Mouse (Mus musculus): ENCODE measurements around the gene Esyt2. TPM values are rescaled to one million over a fixed set of nuclear protein-coding genes. Genes with fewer than 3 reads are reported as not detected.

Gene Esyt2
- polyA plus RNA-seq, 1 experiment from 2014 or later: 19.0 TPM

DNA sequence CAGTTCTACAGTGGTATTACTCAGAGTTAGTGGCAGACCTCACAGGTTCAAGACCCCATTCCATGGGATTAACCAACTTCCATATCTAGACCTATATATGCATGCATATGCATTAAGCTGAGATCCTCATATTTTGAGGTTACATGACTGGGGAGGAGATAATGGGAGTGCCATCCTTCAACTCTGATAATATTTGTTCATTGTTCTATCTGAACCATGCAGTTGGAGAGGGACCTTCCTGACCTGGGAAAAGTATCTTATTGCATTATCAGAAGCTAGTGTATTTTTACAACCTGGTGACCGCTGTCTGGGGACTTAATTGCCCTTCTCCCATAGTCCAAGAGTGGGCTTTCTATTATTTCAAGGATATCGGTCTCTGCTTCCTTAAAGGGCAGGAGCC, 27.6 kb downstream of the Esyt2 start:
- Histone ChIP-seq H3K9ac (replicated peaks) (no peak overlapping the region), H3K9me3 (no peaks in the 10 kb centered on the region), H3K27me3 (no peaks in the 10 kb centered on the region), H3K4me3 (replicated peaks) (no peak overlapping the region), H3K36me3 (no peaks in the 10 kb centered on the region), H3K4me1 (replicated peaks) (no peaks in the 10 kb centered on the region), H3K27ac (no peak overlapping the region), H3K4me2 (no peak overlapping the region)
- 81% methylated on average over 2 of the region's 2 CpGs for WGBS
- no peak for ATAC-seq (ENCODE audit: insufficient number of reproducible peaks, insufficient read depth, low FRiP score, low TSS enrichment, low read depth)

DNA sequence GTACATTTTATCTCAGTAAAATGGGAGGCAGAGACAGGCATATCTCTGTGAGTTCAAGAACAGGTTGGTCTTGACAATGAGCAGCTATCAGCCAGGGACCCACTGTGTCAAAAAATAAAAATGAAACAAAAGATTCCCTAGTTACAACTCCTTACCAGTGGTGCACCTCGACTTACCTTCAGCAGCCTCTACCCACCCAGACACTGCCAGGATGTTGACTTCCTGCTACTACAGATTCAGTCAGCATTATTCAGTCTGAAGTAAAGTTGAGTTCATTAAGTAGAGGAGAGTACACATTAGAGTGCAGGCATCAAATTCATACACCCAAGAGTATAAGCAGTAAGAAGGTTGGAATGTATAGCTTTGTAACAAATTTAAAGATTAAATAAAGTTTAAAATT, 32.8 kb downstream of the Esyt2 start:
- Histone ChIP-seq H3K36me3 (no peaks in the 10 kb centered on the region), H3K4me2 (no peak overlapping the region), H3K4me3 (replicated peaks) (no peak overlapping the region), H3K9me3 (no peaks in the 10 kb centered on the region), H3K27ac (no peak overlapping the region), H3K4me1 (replicated peaks) (no peaks in the 10 kb centered on the region), H3K9ac (replicated peaks) (no peak overlapping the region), H3K27me3 (no peaks in the 10 kb centered on the region)
- 97% methylated on average over 1 of the region's 1 CpGs for WGBS
- ATAC-seq (ENCODE audit: insufficient number of reproducible peaks, insufficient read depth, low FRiP score, low TSS enrichment, low read depth): no peak

DNA sequence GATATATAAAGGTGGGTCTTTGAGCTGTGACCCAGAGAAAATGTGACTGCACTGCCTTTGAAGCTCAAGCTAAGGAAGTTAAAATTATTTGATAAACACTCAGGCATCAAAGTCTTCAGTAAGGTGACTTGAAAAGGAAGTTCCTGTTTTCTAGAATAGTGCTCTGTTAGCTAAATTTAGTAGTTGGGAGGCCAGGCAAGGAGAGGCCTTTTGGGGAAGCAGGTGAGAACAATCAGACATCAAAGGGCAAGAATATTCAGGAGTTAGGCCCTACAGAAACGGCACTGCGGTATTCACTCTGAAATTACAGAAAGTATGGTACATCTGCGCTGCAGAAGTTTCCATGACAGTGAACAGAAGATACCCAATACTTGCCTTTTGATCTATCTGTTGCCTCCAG, 34.5 kb downstream of the Esyt2 start:
- 77% methylated on average over 3 of the region's 3 CpGs for WGBS
- no peaks in the 10 kb centered on the region for H3K27me3 ChIP-seq
- ATAC-seq (ENCODE audit: insufficient number of reproducible peaks, insufficient read depth, low FRiP score, low TSS enrichment, low read depth): no peak

DNA sequence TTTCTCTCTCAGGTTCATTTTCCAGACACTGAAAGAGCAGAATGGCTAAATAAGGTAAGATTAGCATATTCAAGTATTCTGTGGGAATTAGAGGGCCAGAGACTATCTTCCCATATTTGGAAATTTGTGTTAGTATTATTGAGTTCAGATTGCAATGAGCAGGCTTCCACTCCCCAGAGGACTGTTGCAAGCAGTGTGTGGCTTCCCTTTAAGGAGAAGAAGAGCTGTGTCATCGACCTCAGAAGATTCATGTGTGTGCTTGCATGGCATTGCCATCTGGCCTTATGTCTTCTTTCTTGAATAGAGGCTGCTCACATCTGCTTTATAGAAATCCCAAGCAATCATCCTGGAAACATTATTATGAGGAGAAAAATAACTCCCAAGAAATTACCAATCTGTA, 36.8 kb downstream of the Esyt2 start:
- no peak for ATAC-seq (ENCODE audit: insufficient number of reproducible peaks, insufficient read depth, low FRiP score, low TSS enrichment, low read depth)
- H3K9me3 ChIP-seq: no peaks in the 10 kb centered on the region
- WGBS: 68% methylated on average over 1 of the region's 1 CpGs
- H3K4me3 ChIP-seq (replicated peaks): no peak overlapping the region
- no peak overlapping the region for H3K27ac ChIP-seq
- H3K36me3 ChIP-seq: 0 out of 2 replicates have a peak, but pooled peaks cover 2% of the 10 kb centered on the region
- no peaks in the 10 kb centered on the region for H3K27me3 ChIP-seq
- H3K4me1 ChIP-seq (replicated peaks): no peaks in the 10 kb centered on the region
- no peak overlapping the region for H3K9ac ChIP-seq (replicated peaks)
- H3K4me2 ChIP-seq: no peak overlapping the region

More for the DNA sequence above, 34.5 kb downstream of the Esyt2 start:
- Histone ChIP-seq H3K36me3 (no peaks in the 10 kb centered on the region), H3K9me3 (no peaks in the 10 kb centered on the region), H3K4me2 (no peak overlapping the region), H3K9ac (replicated peaks) (no peak overlapping the region), H3K27ac (no peak overlapping the region), H3K4me1 (replicated peaks) (no peaks in the 10 kb centered on the region), H3K4me3 (replicated peaks) (no peak overlapping the region)

DNA sequence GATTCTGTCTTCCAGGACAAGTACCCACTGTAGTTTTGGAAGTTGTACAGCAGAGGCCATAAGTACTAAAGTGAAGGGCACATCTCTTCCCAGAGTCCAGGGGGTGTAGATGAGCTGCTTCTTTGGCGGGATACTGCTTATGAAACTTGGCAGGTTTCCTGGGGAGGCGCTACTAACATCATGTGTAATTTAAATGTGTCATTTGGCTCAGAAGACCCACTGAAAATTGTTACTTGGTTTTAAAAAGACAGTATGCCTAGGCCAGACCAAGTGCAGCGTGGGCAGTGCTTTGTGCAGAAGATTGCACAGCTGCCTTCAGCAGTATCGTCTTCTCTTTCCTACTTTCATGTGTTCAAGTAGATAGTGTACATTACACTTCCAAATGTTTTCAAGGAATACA, 44.5 kb downstream of the Esyt2 start:
- no peak for ATAC-seq (ENCODE audit: insufficient number of reproducible peaks, insufficient read depth, low FRiP score, low TSS enrichment, low read depth)
- no peak overlapping the region for H3K4me3 ChIP-seq (replicated peaks)
- no peaks in the 10 kb centered on the region for H3K9me3 ChIP-seq
- H3K9ac ChIP-seq (replicated peaks): no peak overlapping the region
- H3K36me3 ChIP-seq: peaks cover 16% of the 10 kb centered on the region; the same call in 1 of the 2 replicates
- no peak overlapping the region for H3K27ac ChIP-seq
- no peak overlapping the region for H3K4me2 ChIP-seq
- H3K4me1 ChIP-seq (replicated peaks): no peaks in the 10 kb centered on the region
- H3K27me3 ChIP-seq: no peaks in the 10 kb centered on the region
- WGBS: 87% methylated on average over 4 of the region's 4 CpGs

DNA sequence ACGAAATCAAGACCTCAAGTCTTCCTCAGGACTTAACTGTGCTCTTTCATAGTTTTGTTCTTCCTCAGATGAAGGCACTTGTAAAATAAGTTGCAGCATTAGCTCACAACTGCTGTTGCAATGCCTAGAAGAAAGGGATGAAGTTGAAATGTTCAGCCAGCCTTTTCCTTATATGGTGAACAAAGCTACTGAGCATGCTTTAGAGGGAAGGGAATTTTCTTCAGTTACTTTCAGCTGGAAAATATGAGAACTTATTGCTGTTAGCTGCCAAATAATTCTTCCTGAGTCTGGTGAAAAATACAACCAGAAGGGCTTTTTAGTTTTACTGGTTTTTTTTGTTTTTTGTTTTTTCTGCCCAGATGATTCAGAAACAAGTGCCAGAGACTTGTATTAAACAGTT, 45.2 kb downstream of the Esyt2 start:
- Histone ChIP-seq H3K27ac (no peak overlapping the region), H3K4me3 (replicated peaks) (no peak overlapping the region), H3K4me1 (replicated peaks) (no peaks in the 10 kb centered on the region), H3K27me3 (no peaks in the 10 kb centered on the region), H3K36me3 (peaks cover 16% of the 10 kb centered on the region; the same call in 1 of the 2 replicates), H3K4me2 (no peak overlapping the region), H3K9me3 (no peaks in the 10 kb centered on the region), H3K9ac (replicated peaks) (no peak overlapping the region)
- WGBS: 64% methylated on average over 1 of the region's 1 CpGs
- no peak for ATAC-seq (ENCODE audit: insufficient number of reproducible peaks, insufficient read depth, low FRiP score, low TSS enrichment, low read depth)

DNA sequence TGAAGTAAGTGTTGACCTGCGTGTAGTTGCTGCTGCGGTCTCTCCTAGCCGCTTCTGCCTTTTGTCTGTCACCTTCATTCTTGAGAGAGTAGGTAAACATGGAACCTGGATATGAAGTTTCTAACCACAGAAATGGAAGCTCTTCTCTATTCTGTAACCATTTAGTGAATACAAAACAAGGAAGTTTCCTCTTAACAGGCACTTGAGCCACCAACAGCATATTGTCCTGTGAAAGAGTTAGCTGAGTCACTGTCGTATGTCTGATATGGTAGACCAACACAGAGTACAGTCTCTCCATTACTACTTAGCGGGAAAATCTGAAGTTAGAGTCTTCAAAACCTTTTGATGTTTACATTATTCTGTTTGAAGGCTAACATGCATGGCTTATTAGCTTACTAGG, 53.3 kb downstream of the Esyt2 start:
- WGBS: 91% methylated on average over 5 of the region's 5 CpGs
- H3K4me1 ChIP-seq (replicated peaks): no peaks in the 10 kb centered on the region
- no peak overlapping the region for H3K9ac ChIP-seq (replicated peaks)
- no peak for ATAC-seq (ENCODE audit: insufficient number of reproducible peaks, insufficient read depth, low FRiP score, low TSS enrichment, low read depth)
- H3K36me3 ChIP-seq: peaks cover 3% of the 10 kb centered on the region; the same call in 1 of the 2 replicates
- H3K27me3 ChIP-seq: no peaks in the 10 kb centered on the region
- no peak overlapping the region for H3K4me3 ChIP-seq (replicated peaks)
- no peak overlapping the region for H3K4me2 ChIP-seq
- no peaks in the 10 kb centered on the region for H3K9me3 ChIP-seq
- H3K27ac ChIP-seq: no peak overlapping the region

DNA sequence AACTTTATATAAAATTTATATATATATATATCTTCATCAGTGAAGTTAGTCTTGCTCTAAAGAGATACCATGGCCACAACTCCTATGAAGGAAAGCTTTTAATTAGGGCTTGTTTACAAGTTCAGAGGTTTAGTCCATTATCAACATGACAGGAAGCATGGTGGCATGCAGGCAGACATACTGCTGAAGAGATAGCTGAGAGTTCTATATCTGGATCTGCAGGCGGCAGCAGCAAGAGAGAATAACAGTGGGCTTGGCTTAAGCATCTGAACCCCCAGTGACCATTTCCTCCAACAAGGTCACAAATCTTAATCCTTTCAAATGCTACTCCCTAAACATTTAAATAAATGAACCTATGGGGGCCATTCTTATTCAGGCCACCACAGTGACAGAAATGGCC, 59.2 kb downstream of the Esyt2 start:
- Histone ChIP-seq H3K27ac (no peak overlapping the region), H3K4me1 (replicated peaks) (no peaks in the 10 kb centered on the region), H3K36me3 (peaks cover 21% of the 10 kb centered on the region; the same call in 1 of the 2 replicates), H3K4me3 (replicated peaks) (no peak overlapping the region), H3K9me3 (no peaks in the 10 kb centered on the region), H3K4me2 (no peak overlapping the region), H3K27me3 (no peaks in the 10 kb centered on the region), H3K9ac (replicated peaks) (no peak overlapping the region)
- no peak for ATAC-seq (ENCODE audit: insufficient number of reproducible peaks, insufficient read depth, low FRiP score, low TSS enrichment, low read depth)
- WGBS: 84% methylated on average over 1 of the region's 1 CpGs

DNA sequence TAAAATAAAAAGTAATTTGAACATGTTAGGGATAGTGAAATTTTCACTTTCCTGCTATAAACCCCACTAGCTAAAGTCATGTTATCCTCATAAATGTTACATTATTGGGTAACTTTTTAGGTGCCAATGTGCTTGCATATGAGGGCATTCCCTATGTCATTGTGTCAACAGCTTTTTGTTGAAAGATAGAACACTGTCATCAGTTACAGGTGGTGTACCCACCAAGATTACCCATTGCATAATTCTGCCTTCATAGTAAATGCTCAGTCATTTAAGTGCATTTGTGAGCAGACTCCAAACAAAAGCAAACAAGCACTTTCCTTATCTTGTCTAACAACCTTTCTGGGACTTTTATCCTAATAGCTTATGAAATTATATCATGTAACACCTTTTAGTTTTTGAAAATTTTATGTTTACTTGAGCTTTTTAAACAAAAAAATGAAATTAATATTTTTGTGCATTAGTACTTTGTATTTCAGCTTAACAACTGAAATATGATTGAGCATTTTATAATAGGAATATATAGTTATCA, 67.8 kb downstream of the Esyt2 start:
- no peaks in the 10 kb centered on the region for H3K9me3 ChIP-seq
- H3K4me3 ChIP-seq (replicated peaks): no peak overlapping the region
- no peaks in the 10 kb centered on the region for H3K27me3 ChIP-seq
- no peak for ATAC-seq (ENCODE audit: insufficient number of reproducible peaks, insufficient read depth, low FRiP score, low TSS enrichment, low read depth)
- H3K4me2 ChIP-seq: no peak overlapping the region
- H3K36me3 ChIP-seq: peaks cover 27% of the 10 kb centered on the region
- H3K27ac ChIP-seq: no peak overlapping the region
- no peaks in the 10 kb centered on the region for H3K4me1 ChIP-seq (replicated peaks)
- H3K9ac ChIP-seq (replicated peaks): no peak overlapping the region

DNA sequence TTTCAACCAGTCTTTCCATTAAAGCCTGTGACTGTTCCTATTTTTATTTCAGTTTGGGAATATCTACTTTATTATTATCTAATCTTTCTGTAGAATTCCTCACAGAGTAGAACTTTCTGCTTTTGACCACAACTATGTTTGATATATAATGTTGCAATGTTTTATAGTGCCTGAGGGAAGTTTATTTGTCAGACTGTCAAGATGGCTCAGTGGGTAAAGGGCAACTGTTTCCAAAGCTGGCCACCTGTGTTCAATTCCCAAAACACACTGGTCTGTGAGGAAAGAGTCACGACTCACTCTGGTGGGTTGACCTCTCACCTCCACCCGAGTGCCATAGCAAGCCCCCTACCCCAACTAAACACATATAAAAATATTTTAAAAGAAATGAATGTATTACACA, 68.4 kb downstream of the Esyt2 start:
- Histone ChIP-seq H3K4me1 (replicated peaks) (no peaks in the 10 kb centered on the region), H3K36me3 (peaks cover 22% of the 10 kb centered on the region), H3K9me3 (no peaks in the 10 kb centered on the region), H3K9ac (replicated peaks) (no peak overlapping the region), H3K27me3 (no peaks in the 10 kb centered on the region), H3K27ac (no peak overlapping the region), H3K4me3 (replicated peaks) (no peak overlapping the region), H3K4me2 (no peak overlapping the region)
- ATAC-seq (ENCODE audit: insufficient number of reproducible peaks, insufficient read depth, low FRiP score, low TSS enrichment, low read depth): no peak
- WGBS: 65% methylated on average over 2 of the region's 2 CpGs

DNA sequence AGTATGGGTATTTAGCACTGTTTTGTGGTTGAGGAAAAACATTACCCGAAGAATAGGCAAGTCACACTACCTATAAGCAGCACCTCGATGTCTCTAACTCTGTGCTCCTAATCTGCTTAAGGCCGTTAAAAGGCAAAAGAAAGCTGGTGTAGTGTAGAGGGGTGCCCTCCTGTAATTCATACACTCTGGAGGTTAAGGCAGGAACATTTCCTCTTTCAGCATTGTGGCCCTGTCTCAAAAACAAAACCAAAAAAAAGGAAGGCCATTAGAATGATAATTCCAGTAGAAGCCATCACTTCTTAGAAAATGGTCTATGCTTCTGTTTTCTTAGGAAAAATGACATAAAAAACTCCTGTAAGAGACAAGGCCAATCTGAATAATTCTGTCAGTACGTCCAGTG, 70.0 kb downstream of the Esyt2 start:
- H3K4me3 ChIP-seq (replicated peaks): no peak overlapping the region
- H3K4me2 ChIP-seq: no peak overlapping the region
- H3K9ac ChIP-seq (replicated peaks): no peak overlapping the region
- no peaks in the 10 kb centered on the region for H3K4me1 ChIP-seq (replicated peaks)
- H3K27me3 ChIP-seq: no peaks in the 10 kb centered on the region
- H3K27ac ChIP-seq: no peak overlapping the region
- peaks cover 22% of the 10 kb centered on the region for H3K36me3 ChIP-seq
- no peak for ATAC-seq (ENCODE audit: insufficient number of reproducible peaks, insufficient read depth, low FRiP score, low TSS enrichment, low read depth)
- WGBS: 90% methylated on average over 4 of the region's 4 CpGs
- no peaks in the 10 kb centered on the region for H3K9me3 ChIP-seq

DNA sequence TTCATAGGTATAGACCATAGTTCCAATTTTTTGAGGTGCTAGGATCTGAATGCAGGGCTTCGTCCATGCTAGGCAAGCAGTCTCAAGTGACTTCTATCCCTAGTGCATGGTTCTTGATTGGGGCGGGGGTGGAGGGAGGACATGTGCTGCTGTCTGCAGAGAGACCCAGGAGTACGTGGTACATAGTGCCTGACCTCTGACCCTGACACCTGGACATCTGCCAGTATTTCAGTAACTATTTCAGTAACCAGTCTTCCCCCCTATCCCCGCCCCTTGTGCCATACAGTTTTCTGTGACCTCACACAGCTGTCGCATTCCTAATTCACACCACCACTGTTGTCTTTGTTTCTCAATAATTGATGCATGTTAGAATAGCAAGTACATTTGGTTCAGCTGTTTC, 71.4 kb downstream of the Esyt2 start:
- Histone ChIP-seq H3K4me3 (replicated peaks) (no peak overlapping the region), H3K9ac (replicated peaks) (no peak overlapping the region), H3K4me1 (replicated peaks) (no peaks in the 10 kb centered on the region), H3K9me3 (no peaks in the 10 kb centered on the region), H3K27ac (no peak overlapping the region), H3K4me2 (no peak overlapping the region), H3K27me3 (no peaks in the 10 kb centered on the region), H3K36me3 (peaks cover 27% of the 10 kb centered on the region)
- WGBS: 70% methylated on average over 5 of the region's 5 CpGs
- no peak for ATAC-seq (ENCODE audit: insufficient number of reproducible peaks, insufficient read depth, low FRiP score, low TSS enrichment, low read depth)
